Mouse (Mus musculus) CD8-positive naive resting alpha-beta T cell, adult 2 months (primary cell): Measurements from ENCODE around the gene Rex1bd.

Source experiments
- DNase-seq, 2 experiments: peaks; one replicate each; pipeline ENCODE4 v3.0.0; 2022; ENCODE audit warnings: low read depth in 2 of 2, low spot score in 2 of 2

Rex1bd gene

GRCm38 (mm10) chr8:70506328-70507026 lies at the start of gene Rex1bd:
TSS of gene Rex1bd (minus strand) at chr8:70506752.
- peak; percentile 87 to 94 for DNase-seq

- no peak for DNase-seq
These were observed 48.7 kb upstream of the Rex1bd start for GRCm38 (mm10) chr8:70555079-70555747.

- no peak for DNase-seq
These were observed 47.2 kb upstream of the Rex1bd start for GRCm38 (mm10) chr8:70553740-70554139.

GRCm38 (mm10) chr8:70552836-70553235 lies 46.3 kb upstream of the Rex1bd start:
- DNase-seq, result no peak

GRCm38 (mm10) chr8:70551558-70552161 lies 45.1 kb upstream of the Rex1bd start:
- DNase-seq, result no peak

- DNase-seq, result peak; percentile 54 to 66
These were observed 43.0 kb upstream of the Rex1bd start for GRCm38 (mm10) chr8:70549412-70550184.

GRCm38 (mm10) chr8:70547762-70548161 lies 41.2 kb upstream of the Rex1bd start:
- DNase-seq, result no peak

- DNase-seq, result no peak
These were observed 39.9 kb upstream of the Rex1bd start for GRCm38 (mm10) chr8:70546412-70546811.

- DNase-seq, result peak in 1 of 2 experiments; percentile 30
These were observed 37.7 kb upstream of the Rex1bd start for GRCm38 (mm10) chr8:70544200-70544687.

- DNase-seq, result no peak
These were observed 34.5 kb upstream of the Rex1bd start for GRCm38 (mm10) chr8:70541081-70541480.

GRCm38 (mm10) chr8:70540507-70541071 lies 34.0 kb upstream of the Rex1bd start:
- no peak for DNase-seq

GRCm38 (mm10) chr8:70540013-70540506 lies 33.5 kb upstream of the Rex1bd start:
- no peak for DNase-seq

GRCm38 (mm10) chr8:70539077-70539813 lies 32.7 kb upstream of the Rex1bd start, which contains the start of gene Ell:
TSS of gene Ell (plus strand) at chr8:70539457.
- DNase-seq, result peak; percentile 97 to 98

GRCm38 (mm10) chr8:70538633-70539076 lies 32.1 kb upstream of the Rex1bd start:
- peak; percentile 96 to 98 for DNase-seq

- no peak for DNase-seq
These were observed 31.6 kb upstream of the Rex1bd start for GRCm38 (mm10) chr8:70538024-70538579.

- DNase-seq, result no peak
These were observed 29.1 kb upstream of the Rex1bd start for GRCm38 (mm10) chr8:70535701-70536100.

- DNase-seq, result no peak
These were observed 28.7 kb upstream of the Rex1bd start for GRCm38 (mm10) chr8:70535221-70535620.

- no peak for DNase-seq
These were observed 27.7 kb upstream of the Rex1bd start for GRCm38 (mm10) chr8:70534281-70534680.

- DNase-seq, result no peak
These were observed 23.8 kb upstream of the Rex1bd start for GRCm38 (mm10) chr8:70530314-70530713.

- DNase-seq, result no peak
These were observed 23.2 kb upstream of the Rex1bd start for GRCm38 (mm10) chr8:70529741-70530161.
